Mouse (Mus musculus): ENCODE data around the gene Agpat3.

Agpat3 gene

GRCm38 (mm10) chr10:78265881-78266280 lies 86.4 kb downstream of the Agpat3 start:
- ChIA-PET POLR2A (interaction anchor here in 1 of 4 experiments (1.3 kb wide), 1 partner anchor 12 kb away, joined by 6 read pairs; no protein-coding TSS in a partner anchor), CTCF (interaction anchor here in 1 of 4 experiments (0.5 kb wide), 1 partner anchor 114 kb away, joined by 3 read pairs; no protein-coding TSS in a partner anchor)

DNA sequence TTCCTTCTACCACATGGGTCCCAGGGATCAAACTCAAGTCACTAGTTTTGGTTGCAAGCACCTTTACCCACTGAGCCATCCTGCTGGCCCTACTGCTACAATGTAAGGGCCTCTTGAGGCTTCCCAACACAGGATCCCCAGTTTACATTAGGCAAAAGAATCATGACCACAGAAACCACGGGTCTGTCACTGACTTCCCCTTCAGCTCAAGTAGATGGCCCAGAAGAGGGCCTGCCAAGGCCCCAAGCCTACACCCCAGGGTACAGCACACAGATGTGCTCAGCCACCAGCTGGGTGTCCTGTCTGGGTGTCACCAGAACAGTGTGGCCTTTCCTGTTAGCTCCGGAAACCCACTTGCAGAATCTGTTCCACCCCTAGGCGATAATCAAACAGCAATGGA lies 87.6 kb downstream of the Agpat3 start:
- CTCF ChIA-PET = interaction anchor here in 2 of 4 experiments (0.8 to 1.1 kb wide), 2 partner anchors 126 to 1961 kb away, joined by 3 to 4 read pairs; partner anchors contain the start of gene Mum1 (in 1 of the 2)

GRCm38 (mm10) chr10:78260916-78261650 lies 91.2 kb downstream of the Agpat3 start:
- CTCF ChIA-PET = interaction anchor here in 2 of 4 experiments (0.8 to 2.1 kb wide), 9 partner anchors 12 to 180 kb away, joined by 3 to 8 read pairs (median 4); partner anchors contain the start of gene Trappc10 (in 1 of the 2)
- POLR2A ChIA-PET = interaction anchor here in 3 of 4 experiments (0.9 to 3.7 kb wide), 22 partner anchors 11 to 204 kb away, joined by 3 to 26 read pairs (median 4); partner anchors contain the start of genes Trappc10 (in 3 of the 3), Rrp1 (in 2 of the 3), Cstb (in 1 of the 3) and Pdxk (in 1 of the 3)

More for the DNA sequence above, 87.6 kb downstream of the Agpat3 start:
- POLR2A ChIA-PET = no interaction called here

- CTCF ChIA-PET = interaction anchor here in 3 of 4 experiments (0.8 to 2.1 kb wide), 9 partner anchors 13 to 181 kb away, joined by 3 to 8 read pairs (median 4); partner anchors contain the start of gene Trappc10 (in 1 of the 3)
- POLR2A ChIA-PET = interaction anchor here in 3 of 4 experiments (0.9 to 3.7 kb wide), 18 partner anchors 12 to 204 kb away, joined by 3 to 26 read pairs (median 4); partner anchors contain the start of genes Trappc10 (in 3 of the 3), Rrp1 (in 2 of the 3), Cstb (in 1 of the 3) and Pdxk (in 1 of the 3)
Observed at GRCm38 (mm10) chr10:78260322-78260721, 92.0 kb downstream of the Agpat3 start.

GRCm38 (mm10) chr10:78259702-78260101 lies 92.6 kb downstream of the Agpat3 start:
- ChIA-PET CTCF (interaction anchor here in 3 of 4 experiments (0.9 to 2.1 kb wide), 3 partner anchors 13 to 136 kb away, joined by 3 to 8 read pairs (median 3); no protein-coding TSS in a partner anchor), POLR2A (interaction anchor here in 3 of 4 experiments (1.2 to 3.7 kb wide), 10 partner anchors 13 to 205 kb away, joined by 3 to 26 read pairs (median 6); partner anchors contain the start of genes Rrp1 (in 2 of the 3), Cstb (in 1 of the 3), Pdxk (in 1 of the 3) and Trappc10 (in 1 of the 3))

- ChIA-PET POLR2A (interaction anchor here in 2 of 4 experiments (0.9 to 3.3 kb wide), 4 partner anchors 9 to 205 kb away, joined by 3 to 9 read pairs (median 6); partner anchors contain the start of genes Cstb (in 1 of the 2), Pdxk (in 1 of the 2) and Trappc10 (in 1 of the 2)), CTCF (no interaction called here)
Observed at GRCm38 (mm10) chr10:78259230-78259629, 93.1 kb downstream of the Agpat3 start.

DNA sequence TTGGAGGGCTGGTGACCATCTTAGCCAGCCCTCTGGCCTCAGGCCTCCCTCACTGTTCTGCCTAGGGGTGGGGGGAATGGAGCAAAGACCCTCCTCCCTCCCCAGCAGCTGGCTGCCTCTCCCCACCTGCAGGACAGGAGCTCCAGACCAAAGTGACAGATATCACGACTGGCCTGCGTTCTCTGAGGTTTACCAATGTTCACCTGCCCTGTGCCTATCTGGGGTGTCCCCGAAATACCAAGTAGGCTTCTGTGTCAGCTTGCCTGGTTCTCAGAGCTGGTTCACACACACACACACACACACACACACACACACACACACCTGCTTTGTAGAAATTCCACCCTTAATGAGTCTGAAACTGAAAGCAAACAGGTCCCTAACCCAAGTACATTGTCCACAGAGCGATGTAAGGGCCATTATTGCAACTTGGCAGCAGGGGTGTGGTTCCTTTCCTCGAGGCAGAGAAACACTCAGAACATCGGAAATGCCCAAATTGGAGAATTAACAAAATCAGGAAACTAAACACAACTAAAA lies 94.1 kb downstream of the Agpat3 start:
- ChIA-PET POLR2A (interaction anchor here in 2 of 4 experiments (0.7 to 1.8 kb wide), 5 partner anchors 10 to 273 kb away, joined by 3 to 10 read pairs (median 3); partner anchors contain the start of gene Trappc10 (in 1 of the 2)), CTCF (interaction anchor here in 1 of 4 experiments (0.8 to 1.4 kb wide), 2 partner anchors 138 to 155 kb away, joined by 4 read pairs; partner anchors contain the start of gene Rrp1)

GRCm38 (mm10) chr10:78255646-78256059 lies 96.6 kb downstream of the Agpat3 start:
- ChIA-PET POLR2A (interaction anchor here in 2 of 4 experiments (0.7 to 2.7 kb wide), 4 partner anchors 11 to 526 kb away, joined by 3 to 17 read pairs (median 4); partner anchors contain the start of gene Trappc10 (in 2 of the 2)), CTCF (interaction anchor here in 2 of 4 experiments (0.6 to 0.7 kb wide), 2 partner anchors 134 to 232 kb away, joined by 3 to 4 read pairs; no protein-coding TSS in a partner anchor)

GRCm38 (mm10) chr10:78247206-78247605 lies 105.1 kb downstream of the Agpat3 start:
- ChIA-PET POLR2A (interaction anchor here in 1 of 4 experiments (1.7 kb wide), 1 partner anchor 144 kb away, joined by 4 read pairs; no protein-coding TSS in a partner anchor), CTCF (interaction anchor here (0.6 to 1.9 kb wide), 7 partner anchors 119 to 240 kb away, joined by 3 to 6 read pairs (median 4); no protein-coding TSS in a partner anchor)

GRCm38 (mm10) chr10:78246725-78247124 lies 105.6 kb downstream of the Agpat3 start:
- CTCF ChIA-PET = interaction anchor here (0.6 to 2.3 kb wide), 10 partner anchors 29 to 255 kb away, joined by 3 to 10 read pairs (median 4); no protein-coding TSS in a partner anchor

DNA sequence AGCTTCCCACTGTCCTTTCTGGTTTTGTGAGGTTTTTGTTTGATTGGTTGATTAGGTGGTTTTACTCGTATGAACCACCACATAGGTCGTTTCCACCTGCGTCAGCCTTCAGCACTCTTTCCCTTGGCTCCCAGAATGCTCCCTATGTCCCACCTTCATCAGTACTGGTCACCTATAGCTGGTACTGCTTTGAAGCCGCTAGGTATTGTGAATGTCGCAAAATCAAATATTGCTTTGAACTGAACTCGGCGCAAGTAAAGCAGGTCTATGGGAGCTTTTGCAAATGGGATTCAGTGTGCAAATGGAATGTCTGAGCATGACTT lies 107.1 kb downstream of the Agpat3 start:
- POLR2A ChIA-PET = interaction anchor here in 3 of 4 experiments (0.5 to 2.6 kb wide), 28 partner anchors 10 to 520 kb away, joined by 3 to 17 read pairs (median 4); partner anchors contain the start of genes Pwp2 (in 2 of the 3), Cstb (in 1 of the 3), D10Jhu81e (in 1 of the 3) and Pdxk (in 1 of the 3)
- CTCF ChIA-PET = interaction anchor here in 3 of 4 experiments (0.6 to 2.8 kb wide), 15 partner anchors 8 to 261 kb away, joined by 3 to 13 read pairs (median 4); no protein-coding TSS in a partner anchor

More at GRCm38 (mm10) chr10:78246725-78247124, 105.6 kb downstream of the Agpat3 start:
- POLR2A ChIA-PET = interaction anchor here in 2 of 4 experiments (0.7 to 2.6 kb wide), 2 partner anchors 14 to 113 kb away, joined by 3 to 9 read pairs; no protein-coding TSS in a partner anchor

- ChIA-PET CTCF (interaction anchor here in 3 of 4 experiments (0.6 to 2.8 kb wide), 20 partner anchors 9 to 260 kb away, joined by 3 to 13 read pairs (median 4); partner anchors contain the start of genes Pfkl (in 1 of the 3) and Rrp1 (in 1 of the 3)), POLR2A (interaction anchor here in 3 of 4 experiments (0.5 to 2.6 kb wide), 44 partner anchors 9 to 1664 kb away, joined by 3 to 17 read pairs (median 4); partner anchors contain the start of genes Pwp2 (in 2 of the 3), Cstb (in 1 of the 3), D10Jhu81e (in 1 of the 3) and Pdxk (in 1 of the 3))
Observed at GRCm38 (mm10) chr10:78244438-78245224, 107.7 kb downstream of the Agpat3 start, which contains the start of gene Trappc10. Gene Trappc10 (minus strand): TSS chr10:78244641.

DNA sequence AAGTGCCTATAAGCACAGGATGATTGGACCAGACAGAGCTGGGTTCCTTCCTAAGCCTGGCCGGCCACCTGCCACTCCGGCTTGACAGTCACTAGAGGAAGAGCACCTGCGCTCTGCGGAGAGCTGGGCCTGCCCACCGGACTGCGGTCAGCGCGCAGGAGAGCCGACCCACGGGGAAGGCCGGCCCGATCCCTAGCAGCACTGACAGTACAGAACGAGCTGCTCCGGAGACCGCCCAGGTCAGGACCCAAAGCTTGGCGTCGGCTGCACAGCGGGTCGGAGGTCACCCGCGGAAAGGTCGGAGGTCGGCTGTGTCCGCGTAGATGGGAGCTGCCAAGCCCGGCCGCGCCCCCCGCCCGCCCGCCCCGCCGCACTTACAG lies 108.2 kb downstream of the Agpat3 start:
- ChIA-PET CTCF (interaction anchor here in 3 of 4 experiments (0.7 to 2.8 kb wide), 14 partner anchors 9 to 260 kb away, joined by 3 to 13 read pairs (median 4); partner anchors contain the start of genes Pfkl (in 1 of the 3) and Rrp1 (in 1 of the 3)), POLR2A (interaction anchor here in 3 of 4 experiments (0.7 to 2.6 kb wide), 34 partner anchors 8 to 1664 kb away, joined by 3 to 17 read pairs (median 4); partner anchors contain the start of genes Cstb (in 1 of the 3), D10Jhu81e (in 1 of the 3), Pdxk (in 1 of the 3) and Pfkl (in 1 of the 3))

- CTCF ChIA-PET = no interaction called here
- POLR2A ChIA-PET = interaction anchor here in 1 of 4 experiments (0.6 kb wide), 1 partner anchor 157 kb away, joined by 5 read pairs; no protein-coding TSS in a partner anchor
Observed at GRCm38 (mm10) chr10:78238926-78239325, 113.4 kb downstream of the Agpat3 start.

DNA sequence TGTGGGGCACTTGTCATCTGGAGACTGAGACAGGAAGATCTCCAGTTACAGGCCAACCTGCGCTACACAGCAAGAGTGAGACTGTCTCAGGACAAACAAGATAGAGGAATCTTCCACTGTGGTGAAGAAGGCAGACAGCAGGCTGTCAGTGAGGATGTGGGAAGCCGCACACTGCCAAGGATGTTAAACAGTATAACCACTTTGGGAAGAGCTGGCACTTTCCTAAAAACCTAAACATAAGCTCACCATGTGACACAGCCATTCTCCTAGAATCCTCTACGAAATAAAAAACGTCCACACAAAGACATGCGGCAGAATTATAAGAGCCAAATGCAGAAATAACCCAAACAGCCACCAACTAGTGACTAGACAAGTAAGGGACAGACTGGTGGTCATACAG lies 114.0 kb downstream of the Agpat3 start:
- ChIA-PET POLR2A (no interaction called here), CTCF (no interaction called here)

DNA sequence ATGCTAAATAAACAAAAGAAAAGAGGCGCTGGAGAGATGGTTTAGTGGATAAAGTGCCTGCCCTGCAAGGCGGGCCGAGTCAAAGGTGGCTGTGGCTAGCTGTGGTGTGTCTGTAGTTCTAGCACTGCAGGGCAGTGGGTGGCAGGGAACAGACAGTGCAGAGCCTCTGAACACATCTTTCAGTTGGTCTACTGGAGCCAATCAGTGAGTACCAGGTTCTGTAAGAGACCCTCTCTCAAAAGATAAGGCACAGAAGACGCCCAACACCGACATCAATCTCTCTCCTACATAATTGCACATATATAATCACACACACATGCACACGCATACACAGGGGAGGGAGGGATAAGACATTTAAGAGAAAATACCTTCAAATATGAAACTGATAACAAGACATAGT lies 114.5 kb downstream of the Agpat3 start:
- CTCF ChIA-PET = no interaction called here
- POLR2A ChIA-PET = no interaction called here
